Mouse (Mus musculus) R1 (cell line): ENCODE data around the gene Prl7d1.
"Not testable (repeated sequence)": the region's sequence is repeated elsewhere in the genome, so short reads cannot be mapped to it uniquely, and the experiment has no call there.

ENCODE experiments used
- DNase-seq: peaks from one replicate; pipeline ENCODE4 v3.0.0-alpha.2; 2018; ENCODE audit warnings: low read depth, low spot score

Gene Prl7d1

DNA sequence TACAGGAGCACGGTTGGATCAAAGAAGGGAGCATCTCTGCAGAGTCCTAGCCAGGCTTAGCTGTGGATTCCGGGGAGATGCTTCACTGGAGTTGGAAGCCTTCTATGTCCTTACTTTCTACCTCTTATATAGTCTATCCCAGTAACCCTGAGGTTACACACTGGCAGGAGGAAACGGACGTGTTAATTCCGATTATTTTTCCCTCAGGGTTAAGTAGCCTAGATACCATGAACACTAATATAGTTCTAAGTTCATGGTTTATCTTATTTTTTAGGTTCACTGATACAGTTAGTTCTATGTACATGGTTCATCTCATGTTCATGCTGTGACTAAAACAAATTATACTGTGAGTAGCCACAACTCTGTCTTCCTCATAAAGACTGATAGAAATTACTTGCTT lies at the start of gene Prl7d1:
Prl7d1 (minus strand) TSS at position 101 of the 400 bp plus-strand sequence.
- no peak for DNase-seq

DNA sequence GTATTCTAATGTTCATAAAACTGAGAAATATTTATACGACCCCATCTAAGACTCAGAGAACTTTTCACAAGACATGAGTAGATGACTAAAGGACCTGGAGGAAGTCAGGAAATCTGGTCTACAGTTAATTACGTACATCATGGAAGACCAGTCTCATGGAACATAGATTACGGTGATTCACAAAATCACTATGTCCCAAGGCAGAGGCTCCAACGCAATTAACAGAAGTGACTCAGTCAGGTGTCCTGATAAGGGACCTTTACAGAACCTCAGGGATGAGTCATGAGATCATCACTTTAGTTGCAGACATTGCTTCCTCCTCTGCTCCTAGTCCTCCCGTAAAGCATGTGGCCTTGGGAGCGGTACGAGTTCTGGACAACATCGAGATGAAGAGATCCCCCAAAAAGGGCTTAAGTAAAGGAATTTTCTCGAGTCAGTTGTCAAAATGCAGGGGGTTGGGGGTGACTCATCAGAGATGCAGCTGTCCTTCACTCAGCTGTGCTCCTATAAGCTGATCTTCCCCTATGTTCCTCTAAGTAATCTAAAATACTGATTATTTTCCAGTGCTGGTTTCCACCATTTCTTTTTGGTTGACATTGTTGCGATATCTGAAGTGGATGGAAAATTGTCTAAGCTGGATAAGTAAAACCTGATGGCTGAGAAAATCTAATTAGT lies 18.1 kb upstream of the Prl7d1 start:
- DNase-seq, result no peak

DNA sequence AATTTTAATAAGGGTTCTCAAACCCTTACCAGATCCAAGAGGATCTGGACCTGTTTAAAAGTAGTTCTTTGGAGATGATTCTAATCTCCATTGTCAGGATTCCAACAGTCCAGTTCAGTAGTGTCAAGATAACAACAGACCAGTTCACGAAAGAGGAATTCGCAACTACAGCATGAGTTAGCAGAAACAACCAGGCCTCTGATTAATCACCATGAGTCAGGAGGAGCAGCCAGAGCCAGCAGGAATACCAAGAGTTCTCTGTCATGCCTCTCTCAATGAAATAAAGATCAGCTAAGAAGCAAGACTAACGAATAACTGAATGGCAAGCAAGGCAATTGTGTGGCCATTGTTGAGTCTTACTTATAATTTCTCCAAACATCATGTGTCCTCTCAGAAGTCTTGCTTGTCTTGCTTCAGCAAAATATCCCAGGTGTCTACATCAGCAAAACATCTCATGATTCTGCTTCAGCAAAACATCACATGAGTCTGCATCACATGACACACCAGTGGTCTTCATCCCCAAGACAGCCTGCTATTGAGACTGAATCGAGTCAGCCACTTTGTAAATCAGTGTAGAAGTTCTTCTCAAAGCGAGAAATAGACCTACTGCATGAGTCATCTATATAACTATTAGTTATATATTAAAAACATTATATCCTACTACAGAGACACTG lies 13.9 kb upstream of the Prl7d1 start:
- DNase-seq, result not testable (repeated sequence)

- not testable (repeated sequence) for DNase-seq
Observed at GRCm38 (mm10) chr13:27725057-27725456, 8.5 kb upstream of the Prl7d1 start.

DNA sequence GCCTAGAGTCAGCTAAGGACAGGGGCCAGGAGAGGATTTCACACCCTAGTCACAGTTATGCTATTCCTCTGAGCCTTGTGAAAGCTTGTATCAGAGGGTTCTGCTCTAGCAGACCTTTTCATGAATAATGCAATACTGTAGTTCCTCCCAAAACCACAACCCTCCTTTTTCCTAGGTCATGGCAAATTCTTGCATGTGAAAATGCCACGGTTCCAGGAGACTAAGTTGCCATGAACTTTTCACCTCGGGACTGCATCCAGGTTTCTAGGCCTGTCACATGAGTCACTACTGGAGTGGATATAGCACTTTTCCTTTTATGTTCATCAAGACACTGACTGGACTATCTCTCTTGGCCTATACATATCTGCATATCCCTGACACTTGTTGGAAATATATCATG lies 10.0 kb downstream of the Prl7d1 start:
- no peak for DNase-seq

- no peak for DNase-seq
Observed at GRCm38 (mm10) chr13:27667936-27668335, 48.6 kb downstream of the Prl7d1 start, which contains the start of gene Prl7a2. Gene Prl7a2 (minus strand): TSS chr13:27668036.

- DNase-seq, result no peak
Observed at GRCm38 (mm10) chr13:27660747-27661146, 55.8 kb downstream of the Prl7d1 start.
